Mouse (Mus musculus) heart, embryonic 11.5 days (tissue): ENCODE data around the gene Fam131b. TPM values are rescaled to one million over a fixed set of nuclear protein-coding genes. Genes with fewer than 3 reads are reported as not detected.

Source experiments
- ATAC-seq: fragments of 200-750 bp; cut with Nextera tagmentation; replicated peaks from 2 replicates; pipeline ENCODE4 v1.8.0; 2017; ENCODE audit warnings: moderate library complexity; ENCODE audit not compliant: insufficient number of reproducible peaks, low FRiP score, low TSS enrichment
- H3K27ac ChIP-seq: fragments of 300-500 bp; sonication (generic); 2 replicates; pipeline ENCODE4 v1.5.1; 2014; ENCODE audit warnings: mild to moderate bottlenecking, low read depth, low read length
- H3K27me3 ChIP-seq: fragments of 300-500 bp; sonication (generic); 2 replicates; pipeline ENCODE4 v1.6.1; 2014; ENCODE audit warnings: mild to moderate bottlenecking, low read length, mixed read lengths; ENCODE audit not compliant: control insufficient read depth, insufficient read depth
- H3K36me3 ChIP-seq: fragments of 300-500 bp; sonication (generic); 2 replicates; pipeline ENCODE4 v1.6.1; 2014; ENCODE audit warnings: mild to moderate bottlenecking, low read length, moderate library complexity, mixed read lengths; ENCODE audit not compliant: control insufficient read depth, insufficient read depth
- H3K4me1 ChIP-seq: fragments of 300-500 bp; sonication (generic); 2 replicates; pipeline ENCODE4 v1.6.1; 2014; ENCODE audit warnings: low read length; ENCODE audit not compliant: control insufficient read depth, insufficient read depth
- H3K4me2 ChIP-seq: fragments of 300-500 bp; sonication (generic); 2 replicates; pipeline ENCODE4 v1.6.1; 2014; ENCODE audit warnings: mild to moderate bottlenecking, moderate library complexity
- H3K4me3 ChIP-seq: fragments of 300-500 bp; sonication (generic); 2 replicates; pipeline ENCODE4 v1.5.1; 2014; ENCODE audit warnings: low read depth, low read length
- H3K9ac ChIP-seq: fragments of 300-500 bp; sonication (generic); 2 replicates; pipeline ENCODE4 v1.6.1; 2014; ENCODE audit warnings: mild to moderate bottlenecking, low read depth, low read length, moderate library complexity
- H3K9me3 ChIP-seq: fragments of 300-500 bp; sonication (generic); replicated peaks from 2 replicates; pipeline ENCODE4 v1.6.1; 2016; ENCODE audit warnings: low read length; ENCODE audit not compliant: control insufficient read depth
- WGBS: fragments of 180-500 bp; shearing (Covaris S2); extraction: QIAGEN DNeasy Blood & Tissue Kit; methylation state at CpG from one replicate; pipeline ENCODE4 v1.1.7; 2014; ENCODE audit not compliant: insufficient replicate concordance; 5-methylcytosine and 5-hydroxymethylcytosine counted together
- polyA plus RNA-seq: library from polyadenylated mRNA; unstranded; fragments of >200 nt; fragmentation: Nextera tagmentation; extraction: Ambion mirVana; gene quantifications from 2 replicates; pipeline ENCODE4 v1.2.1, GENCODE M21; 2014

Fam131b gene
- polyA plus RNA-seq, 1 experiment from 2014 or later, result 0.23 TPM

GRCm38 (mm10) chr6:42293327-42293726 lies 31.1 kb downstream of the Fam131b start:
- Histone ChIP-seq H3K4me1 (no peaks in the 10 kb centered on the region), H3K4me2 (no peak overlapping the region), H3K36me3 (no peaks in the 10 kb centered on the region), H3K27me3 (no peaks in the 10 kb centered on the region), H3K4me3 (no peak overlapping the region), H3K9ac (no peak overlapping the region), H3K9me3 (no peaks in the 10 kb centered on the region), H3K27ac (no peak overlapping the region)
- no peak for ATAC-seq
- WGBS, result 80% methylated on average over 6 of the region's 6 CpGs

- no peak overlapping the region for H3K27ac ChIP-seq
- H3K4me3 ChIP-seq, result no peak overlapping the region
- ATAC-seq, result no peak
- H3K9ac ChIP-seq, result no peak overlapping the region
- H3K36me3 ChIP-seq, result peaks cover 5% of the 10 kb centered on the region
- no peaks in the 10 kb centered on the region for H3K27me3 ChIP-seq
- peaks cover 13% of the 10 kb centered on the region for H3K4me1 ChIP-seq
- H3K4me2 ChIP-seq, result no peak overlapping the region
- no peaks in the 10 kb centered on the region for H3K9me3 ChIP-seq
Observed at GRCm38 (mm10) chr6:42287562-42287961, 36.9 kb downstream of the Fam131b start.

DNA sequence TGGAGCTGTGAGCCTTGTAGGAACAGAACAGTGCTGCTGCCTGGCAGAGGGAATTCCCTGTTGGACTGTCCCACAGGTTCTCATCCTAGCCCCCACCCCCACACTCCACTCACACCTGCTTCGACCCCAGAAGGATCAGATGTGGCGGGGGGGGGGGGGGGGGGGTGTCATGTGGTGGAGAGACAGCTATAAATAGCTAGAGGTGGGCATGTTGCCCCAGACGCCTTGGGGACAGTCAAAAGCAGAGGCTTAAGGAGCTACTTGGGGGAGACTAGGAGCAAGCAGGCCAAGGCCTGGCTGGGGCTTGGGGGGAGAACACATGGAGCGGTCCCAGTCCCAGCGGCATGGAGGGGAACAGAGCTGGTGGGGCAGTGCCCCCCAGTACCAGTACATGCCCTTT lies 38.0 kb downstream of the Fam131b start, which contains the start of gene Clcn1:
TSS of gene Clcn1 (plus strand) at position 238 of the 400 bp plus-strand sequence.
- no peaks in the 10 kb centered on the region for H3K9me3 ChIP-seq
- ATAC-seq, result no peak; the same call in 1 of the 2 replicates
- peaks cover 15% of the 10 kb centered on the region for H3K4me1 ChIP-seq
- no peak within 1 kb of the TSS for H3K27ac ChIP-seq
- peaks cover 14% of the 10 kb centered on the region for H3K36me3 ChIP-seq
- H3K27me3 ChIP-seq, result no peaks in the 10 kb centered on the region
- no peak within 1 kb of the TSS for H3K4me3 ChIP-seq
- whole genome bisulfite sequencing, result 58% methylated on average over 4 of the region's 5 CpGs
- no peak within 1 kb of the TSS for H3K4me2 ChIP-seq
- no peak within 1 kb of the TSS for H3K9ac ChIP-seq

DNA sequence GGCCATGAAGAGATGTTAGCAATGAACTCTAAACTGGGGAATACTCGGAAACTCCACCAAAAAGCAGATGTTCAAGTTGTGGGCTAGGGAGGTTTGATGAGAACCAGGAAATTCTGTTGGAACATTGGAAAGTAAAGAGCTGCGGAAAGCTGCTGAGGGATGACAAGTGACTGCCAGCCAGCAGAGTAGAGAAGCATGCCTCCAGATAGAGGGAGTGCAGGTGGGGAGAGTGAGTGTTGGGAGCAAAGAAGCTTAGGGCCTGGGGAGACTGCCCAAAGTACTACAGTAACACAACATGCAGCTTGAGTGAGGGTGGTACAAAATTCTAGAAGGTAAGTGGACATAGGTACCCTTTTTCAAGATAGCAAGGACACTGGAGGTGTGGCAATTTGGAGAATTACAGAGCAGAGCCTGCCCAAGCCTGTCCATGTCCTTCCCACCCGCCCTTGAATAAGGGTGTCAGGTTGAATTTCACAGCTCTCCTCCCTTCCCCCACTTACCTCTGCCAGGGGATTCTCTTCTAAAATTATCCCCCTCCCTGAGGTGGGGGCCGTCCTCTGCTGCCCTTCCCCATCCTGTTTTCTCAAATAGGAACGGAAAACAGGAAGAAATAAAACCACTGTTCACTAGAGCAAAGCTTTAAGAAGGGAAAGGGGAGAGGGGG lies 41.4 kb downstream of the Fam131b start:
- Histone ChIP-seq H3K4me3 (no peak overlapping the region), H3K36me3 (peaks cover 38% of the 10 kb centered on the region), H3K9me3 (no peaks in the 10 kb centered on the region), H3K27me3 (no peaks in the 10 kb centered on the region), H3K9ac (no peak overlapping the region), H3K27ac (peak overlapping the region; percentile 57), H3K4me1 (peaks cover 15% of the 10 kb centered on the region), H3K4me2 (no peak overlapping the region; the same call in 1 of the 2 replicates)
- WGBS, result 51% methylated on average over 5 of the region's 5 CpGs
- ATAC-seq, result peak; percentile 31; the same call in 1 of the 2 replicates

- Histone ChIP-seq H3K9ac (no peak overlapping the region), H3K4me1 (no peaks in the 10 kb centered on the region), H3K36me3 (peaks cover 47% of the 10 kb centered on the region), H3K27ac (no peak overlapping the region), H3K9me3 (no peaks in the 10 kb centered on the region), H3K4me2 (no peak overlapping the region), H3K27me3 (no peaks in the 10 kb centered on the region), H3K4me3 (no peak overlapping the region)
- ATAC-seq, result no peak
- WGBS, result 79% methylated on average over 2 of the region's 2 CpGs
Observed at GRCm38 (mm10) chr6:42276151-42276550, 48.3 kb downstream of the Fam131b start.

- H3K9me3 ChIP-seq, result no peaks in the 10 kb centered on the region
- no peak overlapping the region for H3K27ac ChIP-seq
- no peak overlapping the region for H3K4me2 ChIP-seq
- peaks cover 30% of the 10 kb centered on the region for H3K36me3 ChIP-seq
- peaks cover 4% of the 10 kb centered on the region; the same call in 1 of the 2 replicates for H3K4me1 ChIP-seq
- no peak overlapping the region for H3K9ac ChIP-seq
- H3K27me3 ChIP-seq, result no peaks in the 10 kb centered on the region
- no peak overlapping the region for H3K4me3 ChIP-seq
- no peak for ATAC-seq
Observed at GRCm38 (mm10) chr6:42270817-42271216, 53.6 kb downstream of the Fam131b start.

- no peaks in the 10 kb centered on the region for H3K9me3 ChIP-seq
- ATAC-seq, result no peak
- H3K27me3 ChIP-seq, result no peaks in the 10 kb centered on the region; the same call in 1 of the 2 replicates
- peak overlapping the region; percentile 89 for H3K4me3 ChIP-seq
- WGBS, result under 1% methylated on average over 21 of the region's 21 CpGs
- peaks cover 18% of the 10 kb centered on the region for H3K36me3 ChIP-seq
- peaks cover 11% of the 10 kb centered on the region for H3K4me1 ChIP-seq
- H3K9ac ChIP-seq, result peak overlapping the region; percentile 95
- peak overlapping the region; percentile 77 for H3K4me2 ChIP-seq
- H3K27ac ChIP-seq, result peak overlapping the region; percentile 81
Observed at GRCm38 (mm10) chr6:42265391-42266330, 58.8 kb downstream of the Fam131b start.
